Mouse (Mus musculus): ENCODE measurements around the gene Gramd4. TPM values are rescaled to one million over a fixed set of nuclear protein-coding genes. Genes with fewer than 3 reads are reported as not detected.
A peak's percentile ranks its signal among the peaks of the same experiment; 100 is the strongest.

Gene Gramd4
- 36.2 TPM for polyA plus RNA-seq (2012; fragmentation: generic; extraction: Trizol)
- long read RNA-seq, experiment 1, partial matches to known transcripts = 0 of 5 reads
- long read RNA-seq, experiment 1, other reads (novel, unspliced or antisense) = 5 of 5 reads
- long read RNA-seq, experiment 2, full-length matches to known transcripts = 18 of 86 reads
- long read RNA-seq, experiment 2, partial matches to known transcripts = 22 of 86 reads
- long read RNA-seq, experiment 2, other reads (novel, unspliced or antisense) = 46 of 86 reads

DNA sequence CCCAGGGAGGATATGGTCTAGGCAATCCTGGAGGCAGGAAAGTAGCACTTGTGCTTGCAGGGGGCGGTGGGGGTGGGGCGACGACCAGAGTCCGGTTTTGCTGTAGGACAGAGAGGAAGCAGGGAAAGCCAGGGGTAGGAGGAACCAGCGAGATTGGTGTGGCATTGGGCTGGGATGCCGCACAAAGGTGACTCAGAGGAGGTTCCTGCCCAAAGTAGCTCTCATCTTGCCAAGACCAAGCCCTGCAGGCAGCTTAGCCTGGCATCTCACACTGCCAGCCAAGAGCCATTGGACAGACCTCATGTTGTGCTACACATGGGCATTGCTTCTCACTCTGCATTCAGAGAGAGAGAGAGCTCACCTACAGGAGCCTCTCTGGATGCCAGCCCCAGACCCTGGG, at the start of gene Gramd4:
Gramd4 (plus strand) TSS at position 283 of the 400 bp plus-strand sequence.
- Histone ChIP-seq H3K4me3 (ENCODE audit: insufficient read depth, poor library complexity, severe bottlenecking) (peak within 1 kb of the TSS; percentile 84), H3K79me2 (ENCODE audit: control insufficient read depth, insufficient read depth) (peaks cover 43% of the 10 kb centered on the region), H3K79me3 (ENCODE audit: low read depth) (peaks cover 37% of the 10 kb centered on the region), H3ac (ENCODE audit: control insufficient read depth, insufficient read length, low read depth) (peak within 1 kb of the TSS; percentile 99), H3K27me3 (ENCODE audit: control insufficient read depth, insufficient read depth, insufficient read length) (no peaks in the 10 kb centered on the region), H3K36me3 (ENCODE audit: control insufficient read depth, insufficient read depth) (peaks cover 6% of the 10 kb centered on the region)
- TF ChIP-seq CEBPB (IDR thresholded peaks at IDR 0.05; ENCODE audit: low read depth) = no peak
- TF ChIP-seq FOSL1 (IDR thresholded peaks at IDR 0.05; ENCODE audit: insufficient read depth, low read length, poor library complexity, severe bottlenecking) = peak; percentile 36
- TF ChIP-seq MYOD1 (IDR thresholded peaks at IDR 0.05; ENCODE audit: control insufficient read depth, insufficient read length, low read depth) = peak; percentile 13

DNA sequence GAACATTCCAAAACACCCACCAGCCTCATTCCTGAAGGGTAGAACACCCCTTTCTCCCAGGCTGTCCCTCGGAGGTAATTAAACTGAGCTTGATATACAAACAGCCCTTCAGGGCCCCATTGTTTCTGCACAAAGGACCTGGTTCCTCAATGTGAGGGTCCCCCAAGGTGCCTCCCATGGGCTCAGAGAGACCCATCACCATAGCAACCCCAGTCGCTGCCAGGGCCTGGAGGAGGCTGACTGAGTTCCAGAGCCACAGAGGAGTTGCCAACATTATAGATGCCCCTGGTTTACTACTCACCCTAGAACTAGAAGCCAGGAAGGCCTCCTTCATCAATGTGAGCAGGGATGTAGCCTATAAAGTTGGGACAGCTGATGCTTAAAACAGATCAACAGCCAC, 44.4 kb upstream of the Gramd4 start:
- no peak overlapping the region for H3K4me3 ChIP-seq (ENCODE audit: insufficient read depth, poor library complexity, severe bottlenecking)
- H3K36me3 ChIP-seq (ENCODE audit: control insufficient read depth, insufficient read depth) = no peaks in the 10 kb centered on the region
- no peaks in the 10 kb centered on the region for H3K79me3 ChIP-seq (ENCODE audit: low read depth)
- peaks cover 11% of the 10 kb centered on the region for H3K27me3 ChIP-seq (ENCODE audit: control insufficient read depth, insufficient read depth, insufficient read length)
- TF ChIP-seq FOSL1 (IDR thresholded peaks at IDR 0.05; ENCODE audit: insufficient read depth, low read length, poor library complexity, severe bottlenecking) = no peak
- H3K79me2 ChIP-seq (ENCODE audit: control insufficient read depth, insufficient read depth) = no peaks in the 10 kb centered on the region
- H3ac ChIP-seq (ENCODE audit: control insufficient read depth, insufficient read length, low read depth) = no peak overlapping the region

DNA sequence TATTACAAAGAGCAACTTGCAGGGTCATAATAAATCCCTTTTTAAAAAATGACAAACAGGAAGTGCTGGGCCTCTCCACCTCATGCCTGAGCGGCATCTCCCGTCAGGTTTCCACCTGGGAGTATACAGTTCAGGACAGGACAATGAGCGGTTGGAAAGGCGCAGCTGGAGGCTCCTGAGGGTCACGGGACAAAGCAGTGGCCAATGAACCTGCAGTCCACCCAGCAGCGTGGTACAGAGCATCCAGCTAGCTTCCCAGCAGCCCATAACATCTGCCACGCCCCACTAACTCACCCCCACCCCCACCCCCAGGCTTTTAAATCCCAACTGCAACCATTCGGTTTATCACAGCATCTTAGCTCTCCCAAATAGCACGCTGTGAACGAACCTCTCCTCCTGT, 43.8 kb upstream of the Gramd4 start:
- Histone ChIP-seq H3K27me3 (ENCODE audit: control insufficient read depth, insufficient read depth, insufficient read length) (peaks cover 11% of the 10 kb centered on the region), H3K79me2 (ENCODE audit: control insufficient read depth, insufficient read depth) (no peaks in the 10 kb centered on the region), H3K36me3 (ENCODE audit: control insufficient read depth, insufficient read depth) (no peaks in the 10 kb centered on the region), H3K4me3 (ENCODE audit: insufficient read depth, poor library complexity, severe bottlenecking) (no peak overlapping the region), H3ac (ENCODE audit: control insufficient read depth, insufficient read length, low read depth) (no peak overlapping the region), H3K79me3 (ENCODE audit: low read depth) (no peaks in the 10 kb centered on the region)
- TF ChIP-seq MAX (IDR thresholded peaks at IDR 0.05) = no peak
- no peak for TF ChIP-seq CEBPB (IDR thresholded peaks at IDR 0.05; ENCODE audit: low read depth)
- TF ChIP-seq FOSL1 (IDR thresholded peaks at IDR 0.05; ENCODE audit: insufficient read depth, low read length, poor library complexity, severe bottlenecking) = no peak
- TF ChIP-seq USF1 (IDR thresholded peaks at IDR 0.05; ENCODE audit: low read depth) = no peak
- no peak for TF ChIP-seq CTCF (IDR thresholded peaks at IDR 0.05; ENCODE audit: control insufficient read depth, insufficient read depth, insufficient read length)
- TF ChIP-seq MYOD1 (IDR thresholded peaks at IDR 0.05; ENCODE audit: control insufficient read depth, insufficient read length, low read depth) = no peak
- TF ChIP-seq MYOG (IDR thresholded peaks at IDR 0.05; ENCODE audit: control insufficient read depth, extremely low read depth, insufficient read length) = no peak

DNA sequence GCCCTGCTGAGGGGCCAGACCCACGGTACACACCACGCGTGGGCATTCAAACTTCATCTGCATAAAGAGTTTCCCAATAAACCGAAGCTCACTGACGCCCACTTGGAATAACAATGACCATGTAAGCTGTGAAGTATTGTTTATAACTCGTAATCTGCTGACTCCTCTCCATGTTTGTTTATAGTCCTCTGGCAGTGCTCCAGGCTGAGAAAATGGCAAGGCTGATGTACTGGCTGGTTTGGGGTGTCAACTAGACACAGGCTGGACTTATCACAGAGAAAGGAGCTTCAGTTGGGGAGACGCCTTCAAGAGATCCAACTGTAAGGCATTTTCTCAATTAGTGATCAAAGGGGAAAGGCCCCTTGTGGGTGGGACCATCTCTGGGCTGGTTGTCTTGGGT, 42.5 kb upstream of the Gramd4 start:
- H3K79me3 ChIP-seq (ENCODE audit: low read depth) = no peaks in the 10 kb centered on the region
- H3K79me2 ChIP-seq (ENCODE audit: control insufficient read depth, insufficient read depth) = no peaks in the 10 kb centered on the region
- peaks cover 11% of the 10 kb centered on the region for H3K27me3 ChIP-seq (ENCODE audit: control insufficient read depth, insufficient read depth, insufficient read length)
- TF ChIP-seq CTCF (IDR thresholded peaks at IDR 0.05; ENCODE audit: control insufficient read depth, insufficient read depth, insufficient read length) = no peak
- TF ChIP-seq USF1 (IDR thresholded peaks at IDR 0.05; ENCODE audit: low read depth) = no peak
- no peaks in the 10 kb centered on the region for H3K36me3 ChIP-seq (ENCODE audit: control insufficient read depth, insufficient read depth)
- no peak overlapping the region for H3K4me3 ChIP-seq (ENCODE audit: insufficient read depth, poor library complexity, severe bottlenecking)
- no peak overlapping the region for H3ac ChIP-seq (ENCODE audit: control insufficient read depth, insufficient read length, low read depth)

DNA sequence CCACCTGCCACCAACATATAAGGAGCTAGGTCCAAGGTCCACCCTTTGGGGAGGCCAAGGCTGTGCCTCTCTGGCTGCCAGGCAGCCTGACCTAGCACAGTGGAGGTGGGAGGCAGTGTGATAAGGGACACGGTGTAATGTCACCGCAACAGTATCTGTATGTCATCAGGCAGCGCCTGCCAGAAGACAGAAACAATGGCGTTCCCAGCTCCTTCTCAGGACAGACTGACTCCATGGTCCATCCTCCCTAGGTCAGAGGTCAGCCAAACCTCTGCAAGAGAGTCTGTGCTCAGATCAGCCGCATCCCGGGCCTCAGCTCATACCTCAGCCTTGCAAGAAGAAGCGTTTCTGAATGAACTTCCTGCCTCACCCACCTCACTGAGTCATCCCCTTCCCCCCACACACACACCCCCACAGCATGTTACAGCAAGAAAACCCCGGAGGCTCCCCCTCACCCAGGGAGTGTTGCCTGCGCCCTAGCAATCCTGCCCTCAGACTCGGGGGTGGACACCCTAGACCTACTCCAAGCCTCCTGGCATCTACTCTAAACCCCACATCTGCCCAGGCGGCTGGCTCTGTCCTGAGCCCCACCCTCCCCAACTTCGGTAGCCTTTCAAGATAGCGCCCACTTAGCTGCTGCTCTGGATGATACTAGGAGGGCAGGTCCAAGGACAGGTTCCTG, 41.5 kb upstream of the Gramd4 start:
- TF ChIP-seq USF1 (IDR thresholded peaks at IDR 0.05; ENCODE audit: low read depth) (no peak), MAX (IDR thresholded peaks at IDR 0.05) (no peak), CTCF (IDR thresholded peaks at IDR 0.05; ENCODE audit: control insufficient read depth, insufficient read depth, insufficient read length) (no peak), MYOG (IDR thresholded peaks at IDR 0.05; ENCODE audit: control insufficient read depth, extremely low read depth, insufficient read length) (no peak), MYOD1 (IDR thresholded peaks at IDR 0.05; ENCODE audit: control insufficient read depth, insufficient read length, low read depth) (no peak), CEBPB (IDR thresholded peaks at IDR 0.05; ENCODE audit: low read depth) (no peak), FOSL1 (IDR thresholded peaks at IDR 0.05; ENCODE audit: insufficient read depth, low read length, poor library complexity, severe bottlenecking) (no peak)
- Histone ChIP-seq H3K27me3 (ENCODE audit: control insufficient read depth, insufficient read depth, insufficient read length) (peaks cover 4% of the 10 kb centered on the region), H3K4me3 (ENCODE audit: insufficient read depth, poor library complexity, severe bottlenecking) (no peak overlapping the region), H3K79me3 (ENCODE audit: low read depth) (no peaks in the 10 kb centered on the region), H3ac (ENCODE audit: control insufficient read depth, insufficient read length, low read depth) (no peak overlapping the region), H3K36me3 (ENCODE audit: control insufficient read depth, insufficient read depth) (no peaks in the 10 kb centered on the region), H3K79me2 (ENCODE audit: control insufficient read depth, insufficient read depth) (no peaks in the 10 kb centered on the region)

DNA sequence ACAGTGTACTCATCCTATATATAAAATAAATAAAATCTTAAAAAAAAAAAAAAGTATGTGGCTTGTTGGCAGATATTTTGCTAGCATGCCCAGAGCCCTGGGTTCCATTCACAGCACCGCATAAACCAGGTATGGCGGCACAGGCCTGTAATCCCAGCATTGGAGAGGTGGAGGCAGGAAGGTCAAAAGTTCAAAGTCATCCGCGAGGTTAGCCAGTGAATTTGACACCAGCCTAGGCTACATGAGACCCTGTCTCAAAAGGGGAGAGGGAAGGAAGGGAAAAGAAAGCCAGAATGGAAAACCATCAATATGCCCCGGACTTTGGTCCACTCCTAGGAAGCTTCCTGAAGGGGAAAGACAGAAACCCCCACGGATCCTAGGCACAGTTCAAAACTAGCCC, 40.2 kb upstream of the Gramd4 start:
- no peaks in the 10 kb centered on the region for H3K79me3 ChIP-seq (ENCODE audit: low read depth)
- H3K79me2 ChIP-seq (ENCODE audit: control insufficient read depth, insufficient read depth) = no peaks in the 10 kb centered on the region
- TF ChIP-seq USF1 (IDR thresholded peaks at IDR 0.05; ENCODE audit: low read depth) (no peak), MYOD1 (IDR thresholded peaks at IDR 0.05; ENCODE audit: control insufficient read depth, insufficient read length, low read depth) (no peak), CEBPB (IDR thresholded peaks at IDR 0.05; ENCODE audit: low read depth) (no peak), CTCF (IDR thresholded peaks at IDR 0.05; ENCODE audit: control insufficient read depth, insufficient read depth, insufficient read length) (no peak), FOSL1 (IDR thresholded peaks at IDR 0.05; ENCODE audit: insufficient read depth, low read length, poor library complexity, severe bottlenecking) (no peak), MAX (IDR thresholded peaks at IDR 0.05) (no peak), MYOG (IDR thresholded peaks at IDR 0.05; ENCODE audit: control insufficient read depth, extremely low read depth, insufficient read length) (no peak)
- H3ac ChIP-seq (ENCODE audit: control insufficient read depth, insufficient read length, low read depth) = no peak overlapping the region
- no peaks in the 10 kb centered on the region for H3K36me3 ChIP-seq (ENCODE audit: control insufficient read depth, insufficient read depth)
- H3K4me3 ChIP-seq (ENCODE audit: insufficient read depth, poor library complexity, severe bottlenecking) = no peak overlapping the region
- peaks cover under 1% of the 10 kb centered on the region for H3K27me3 ChIP-seq (ENCODE audit: control insufficient read depth, insufficient read depth, insufficient read length)
